Mouse (Mus musculus): ENCODE data around the gene Olfr785.
"Not testable (repeated sequence)": the region's sequence is repeated elsewhere in the genome, so short reads cannot be mapped to it uniquely, and the experiment has no call there.

The Olfr785 gene

GRCm38 (mm10) chr10:129405126-129405525 lies at the start of gene Olfr785:
Olfr785 (plus strand) TSS chr10:129405426.
- no peak for DNase-seq (ENCODE audit: low spot score in 2 of 2)

GRCm38 (mm10) chr10:129356496-129356895 lies 48.7 kb upstream of the Olfr785 start:
- DNase-seq (ENCODE audit: low spot score in 2 of 2) = not testable (repeated sequence)

- DNase-seq (ENCODE audit: low spot score in 2 of 2) = no peak
Measured at GRCm38 (mm10) chr10:129357307-129357706, 47.9 kb upstream of the Olfr785 start.

GRCm38 (mm10) chr10:129374051-129374450 lies 31.2 kb upstream of the Olfr785 start:
- not testable (repeated sequence) for DNase-seq (ENCODE audit: low spot score in 2 of 2)

GRCm38 (mm10) chr10:129383783-129384182 lies 21.4 kb upstream of the Olfr785 start, which contains the start of gene Olfr784:
Olfr784 (plus strand) TSS chr10:129384083.
- no peak for DNase-seq (ENCODE audit: low spot score in 2 of 2)

- no peak for DNase-seq (ENCODE audit: low spot score in 2 of 2)
Measured at GRCm38 (mm10) chr10:129400892-129401291, 4.3 kb upstream of the Olfr785 start.

GRCm38 (mm10) chr10:129427006-129427405 lies 21.8 kb downstream of the Olfr785 start, which contains the start of gene Olfr786:
Olfr786 (plus strand) TSS chr10:129427306.
- DNase-seq (ENCODE audit: low spot score in 2 of 2) = no peak

All from spleen, postnatal 4 days (tissue).